Mouse (Mus musculus) liver, embryonic 14.5 days (tissue): ENCODE measurements around the gene Mgarp.

Source experiments
- CTCF ChIP-seq: IDR thresholded peaks from 2 replicates; pipeline ENCODE4 v1.5.1; 2016; ENCODE audit warnings: antibody characterized with exemption, low read depth, control low read depth
- EP300 ChIP-seq: IDR thresholded peaks from 2 replicates; pipeline ENCODE4 v1.6.1; 2016; ENCODE audit warnings: antibody characterized with exemption, low read depth

DNA sequence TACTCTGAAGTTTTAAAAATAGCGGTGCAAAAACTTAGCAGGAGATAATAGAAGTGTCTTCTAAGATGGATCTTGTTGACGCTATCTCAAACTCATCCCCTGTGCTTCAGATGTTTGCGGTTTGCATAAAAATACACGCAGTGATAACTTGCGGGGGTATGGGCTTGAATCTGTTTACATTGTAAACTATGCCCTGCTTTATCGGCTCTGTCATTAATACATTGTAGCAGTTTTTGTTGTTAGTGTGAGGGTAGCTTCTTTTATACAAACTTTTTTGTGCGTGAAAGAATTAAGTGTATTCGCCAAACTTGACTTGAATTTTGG, 20.6 kb upstream of the Mgarp start:
- TF ChIP-seq CTCF, result no peak
- TF ChIP-seq EP300, result no peak
